Mouse (Mus musculus) heart, adult 11 months (tissue): Measurements from ENCODE around the gene Rexo2.

Experiments used
- DNase-seq: peaks from one replicate; pipeline ENCODE4 v3.0.0; 2022

Rexo2 gene

GRCm38 (mm10) chr9:48472441-48473025 is 7.9 kb downstream of the Rexo2 start:
- DNase-seq, result peak; percentile 73

GRCm38 (mm10) chr9:48467471-48467870 is 13.0 kb downstream of the Rexo2 start:
- DNase-seq, result peak; percentile 90

GRCm38 (mm10) chr9:48466804-48467203 is 13.6 kb downstream of the Rexo2 start:
- DNase-seq, result peak; percentile 91

GRCm38 (mm10) chr9:48465671-48466070 is 14.8 kb downstream of the Rexo2 start:
- DNase-seq, result peak; percentile 65

GRCm38 (mm10) chr9:48461545-48461944 is 18.9 kb downstream of the Rexo2 start:
- DNase-seq, result no peak

GRCm38 (mm10) chr9:48460720-48461119 is 19.7 kb downstream of the Rexo2 start:
- peak; percentile 64 for DNase-seq

- peak; percentile 64 for DNase-seq
Measured at GRCm38 (mm10) chr9:48459391-48459790, 21.0 kb downstream of the Rexo2 start.

GRCm38 (mm10) chr9:48458879-48459278 is 21.5 kb downstream of the Rexo2 start:
- peak; percentile 75 for DNase-seq

- peak; percentile 57 for DNase-seq
Measured at GRCm38 (mm10) chr9:48455961-48456360, 24.5 kb downstream of the Rexo2 start.

GRCm38 (mm10) chr9:48450066-48450465 is 30.4 kb downstream of the Rexo2 start:
- DNase-seq, result peak; percentile 78

- DNase-seq, result peak; percentile 60
Measured at GRCm38 (mm10) chr9:48447783-48448209, 32.6 kb downstream of the Rexo2 start.

GRCm38 (mm10) chr9:48444821-48445220 is 35.6 kb downstream of the Rexo2 start:
- DNase-seq, result no peak

- peak; percentile 51 for DNase-seq
Measured at GRCm38 (mm10) chr9:48443873-48444272, 36.5 kb downstream of the Rexo2 start.

- no peak for DNase-seq
Measured at GRCm38 (mm10) chr9:48432449-48432848, 48.0 kb downstream of the Rexo2 start.

- peak; percentile 56 for DNase-seq
Measured at GRCm38 (mm10) chr9:48427176-48427575, 53.2 kb downstream of the Rexo2 start.

GRCm38 (mm10) chr9:48423256-48423655 is 57.2 kb downstream of the Rexo2 start:
- DNase-seq, result peak; percentile 87

- DNase-seq, result peak; percentile 90
Measured at GRCm38 (mm10) chr9:48422382-48422781, 58.0 kb downstream of the Rexo2 start.

- DNase-seq, result peak; percentile 72
Measured at GRCm38 (mm10) chr9:48421561-48421960, 58.9 kb downstream of the Rexo2 start.

- DNase-seq, result no peak
Measured at GRCm38 (mm10) chr9:48421029-48421428, 59.4 kb downstream of the Rexo2 start.

GRCm38 (mm10) chr9:48420437-48420836 is 60.0 kb downstream of the Rexo2 start:
- DNase-seq, result peak; percentile 73

- DNase-seq, result peak; percentile 48
Measured at GRCm38 (mm10) chr9:48418829-48419228, 61.6 kb downstream of the Rexo2 start.
